Mouse (Mus musculus) olfactory bulb, adult 2 months (tissue): Measurements from ENCODE around the gene Eef2k. TPM values are rescaled to one million over a fixed set of nuclear protein-coding genes. Genes with fewer than 3 reads are reported as not detected.
"Not testable (repeated sequence)": the region's sequence is repeated elsewhere in the genome, so short reads cannot be mapped to it uniquely, and the experiment has no call there.

Source experiments
- H3K27ac ChIP-seq: fragments of 200-500 bp; 2 replicates; pipeline ENCODE4 v1.5.1; 2012; ENCODE audit warnings: low read depth, low read length; ENCODE audit not compliant: insufficient read depth
- H3K4me1 ChIP-seq: fragments of 200-500 bp; 2 replicates; pipeline ENCODE4 v1.6.1; 2012; ENCODE audit warnings: low read length; ENCODE audit not compliant: control insufficient read depth, insufficient read depth
- H3K4me3 ChIP-seq: fragments of 200-500 bp; 2 replicates; pipeline ENCODE4 v1.5.1; 2012; ENCODE audit warnings: mild to moderate bottlenecking, low read depth, low read length, moderate library complexity; ENCODE audit not compliant: insufficient read depth
- CTCF ChIP-seq: fragments of 200-500 bp; IDR thresholded peaks from 2 replicates; pipeline ENCODE4 v1.5.1; 2012; ENCODE audit warnings: low read depth, mild to moderate bottlenecking, low read length, moderate library complexity; ENCODE audit not compliant: insufficient read depth
- POLR2A ChIP-seq: fragments of 200-500 bp; IDR thresholded peaks from 2 replicates; pipeline ENCODE4 v1.6.1; 2012; ENCODE audit warnings: mild to moderate bottlenecking, low read depth, low read length, moderate library complexity; ENCODE audit not compliant: insufficient read depth
- WGBS: fragments of 180-500 bp; shearing (Covaris S2); methylation state at CpG from one replicate; pipeline ENCODE4 v1.1.7; 2018; 5-methylcytosine and 5-hydroxymethylcytosine counted together
- polyA plus RNA-seq: library from polyadenylated mRNA; stranded (reverse); fragments of >200 nt; gene quantifications from 2 replicates; pipeline ENCODE4 v1.2.4, GENCODE M21; 2012; ENCODE audit warnings: low replicate concordance; ENCODE audit not compliant: missing spikeins, insufficient read depth, insufficient read length

Gene Eef2k
- polyA plus RNA-seq, 1 experiment = not detected

DNA sequence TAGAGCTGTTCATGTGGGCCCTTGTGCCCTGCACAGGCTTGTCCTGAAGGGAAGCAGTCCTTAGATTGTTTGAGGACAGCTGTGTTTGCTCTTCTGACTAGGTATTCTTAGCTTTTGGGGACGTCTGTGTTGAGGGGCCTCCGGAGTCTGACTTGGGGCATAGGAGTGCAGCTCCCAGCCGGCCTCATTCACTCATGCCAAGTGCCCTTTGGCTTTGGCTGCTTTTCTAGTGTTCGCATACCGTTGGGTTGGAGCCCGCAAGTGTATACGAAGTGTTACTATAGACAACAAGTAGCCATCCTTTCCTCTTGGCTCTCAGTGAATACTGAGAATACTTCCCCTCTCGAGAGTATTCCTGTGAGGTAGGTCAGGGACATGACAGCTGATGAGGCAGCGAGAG lies 95.6 kb downstream of the Eef2k start:
- no peak overlapping the region for H3K27ac ChIP-seq
- no peak overlapping the region for H3K4me3 ChIP-seq
- no peak for TF ChIP-seq POLR2A
- no peak for TF ChIP-seq CTCF
- WGBS = 80% methylated on average over 9 of the region's 9 CpGs
- H3K4me1 ChIP-seq = 0 out of 2 replicates have a peak, but pooled peaks cover 7% of the 10 kb centered on the region

DNA sequence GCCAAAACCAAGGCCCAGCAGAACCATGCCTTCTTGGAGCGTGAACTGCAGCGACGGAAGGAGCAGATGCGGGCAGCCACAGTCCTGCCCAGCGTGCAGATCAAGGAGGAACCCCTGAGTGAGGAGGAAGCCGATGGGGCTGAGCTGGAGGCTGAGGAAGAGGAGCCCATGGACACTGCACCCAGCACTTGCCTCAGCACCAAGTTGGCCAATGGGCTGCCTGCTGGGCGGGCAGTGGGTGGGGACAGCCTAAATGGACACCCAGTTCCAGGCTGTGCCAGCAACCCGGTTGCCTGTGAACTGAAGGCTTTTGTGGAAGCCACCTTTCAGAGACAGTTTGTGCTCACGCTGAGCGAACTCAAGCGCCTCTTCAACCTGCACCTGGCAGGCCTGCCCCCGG lies 97.7 kb downstream of the Eef2k start:
- Histone ChIP-seq H3K27ac (no peak overlapping the region), H3K4me1 (0 out of 2 replicates have a peak, but pooled peaks cover 7% of the 10 kb centered on the region), H3K4me3 (no peak overlapping the region)
- TF ChIP-seq POLR2A (no peak), CTCF (no peak)
- 87% methylated on average over 12 of the region's 12 CpGs for WGBS

DNA sequence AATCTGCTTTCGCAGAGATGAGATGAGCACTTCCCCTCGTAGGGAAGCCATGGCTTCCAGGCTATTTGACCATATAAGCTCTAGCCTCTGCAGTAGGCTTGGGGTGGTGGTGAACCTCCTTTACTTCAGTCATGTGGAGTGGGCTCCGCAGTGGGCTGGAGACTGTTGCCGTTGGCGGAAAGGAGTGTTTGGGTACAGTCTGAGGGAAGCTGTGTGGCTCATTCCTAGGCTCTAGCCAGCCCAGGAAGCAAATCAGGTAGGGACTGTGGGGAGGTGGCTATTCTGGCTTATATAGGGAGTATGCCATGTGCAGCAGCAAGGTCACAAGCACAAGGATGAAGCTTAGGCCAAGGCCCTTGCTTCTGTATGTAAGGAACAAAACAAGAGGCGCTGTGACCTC lies 98.6 kb downstream of the Eef2k start:
- 95% methylated on average over 6 of the region's 6 CpGs for WGBS
- Histone ChIP-seq H3K27ac (no peak overlapping the region), H3K4me3 (no peak overlapping the region), H3K4me1 (0 out of 2 replicates have a peak, but pooled peaks cover 7% of the 10 kb centered on the region)
- no peak for TF ChIP-seq POLR2A
- TF ChIP-seq CTCF = no peak

DNA sequence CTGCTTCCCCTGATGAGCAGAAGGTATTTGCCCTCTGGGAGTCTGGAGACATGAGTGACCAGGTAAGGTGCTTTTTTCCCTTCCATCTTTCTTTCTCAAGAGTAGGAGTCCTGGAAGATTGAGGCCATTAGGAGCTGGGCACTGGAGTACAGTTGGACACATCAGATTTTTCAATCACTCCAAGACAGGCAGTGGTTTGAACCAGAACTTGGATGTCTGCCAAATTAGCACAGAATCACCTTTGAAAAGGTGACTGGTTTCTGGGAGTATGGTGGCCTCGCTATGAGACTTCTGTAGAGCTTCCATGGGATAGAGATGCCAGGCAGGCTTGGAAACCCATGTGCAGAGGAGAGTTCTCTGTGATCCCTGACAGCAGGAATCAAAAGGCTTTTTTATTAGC lies 99.9 kb downstream of the Eef2k start:
- H3K27ac ChIP-seq = no peak overlapping the region
- 0 out of 2 replicates have a peak, but pooled peaks cover under 1% of the 10 kb centered on the region for H3K4me1 ChIP-seq
- no peak overlapping the region for H3K4me3 ChIP-seq
- TF ChIP-seq CTCF (no peak), POLR2A (no peak)
- WGBS = 89% methylated on average over 1 of the region's 1 CpGs

DNA sequence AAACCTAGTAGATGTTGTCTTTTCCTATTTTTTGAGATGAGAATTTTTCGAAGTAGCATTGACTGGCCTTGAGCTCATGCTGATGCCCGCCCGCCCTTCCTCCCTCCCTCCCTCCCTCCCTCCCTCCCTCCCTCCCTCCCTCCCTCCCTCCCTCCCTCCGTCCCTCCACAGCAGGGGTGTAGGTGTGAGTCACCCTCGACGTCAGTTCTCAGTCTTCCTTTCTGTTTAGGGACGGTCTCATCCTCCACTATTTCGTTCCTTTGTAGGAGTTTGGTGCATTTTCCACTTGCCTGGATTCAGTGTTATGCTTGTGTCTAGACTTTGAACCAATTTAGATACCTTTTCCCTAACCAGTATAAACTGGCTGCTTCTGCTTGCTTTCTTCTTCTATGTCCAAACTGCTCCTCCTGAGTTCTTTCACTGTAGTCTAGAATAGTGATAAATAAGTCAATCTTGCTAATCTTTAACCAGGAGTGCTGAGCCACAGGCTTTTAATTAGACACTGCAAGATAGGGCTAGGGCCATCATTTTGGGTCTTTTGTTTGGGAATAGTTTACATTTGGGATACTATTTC lies 101.4 kb downstream of the Eef2k start:
- Histone ChIP-seq H3K4me3 (no peak overlapping the region), H3K4me1 (no peaks in the 10 kb centered on the region), H3K27ac (no peak overlapping the region)
- TF ChIP-seq POLR2A (no peak), CTCF (no peak)
- WGBS = 60% methylated on average over 5 of the region's 8 CpGs

DNA sequence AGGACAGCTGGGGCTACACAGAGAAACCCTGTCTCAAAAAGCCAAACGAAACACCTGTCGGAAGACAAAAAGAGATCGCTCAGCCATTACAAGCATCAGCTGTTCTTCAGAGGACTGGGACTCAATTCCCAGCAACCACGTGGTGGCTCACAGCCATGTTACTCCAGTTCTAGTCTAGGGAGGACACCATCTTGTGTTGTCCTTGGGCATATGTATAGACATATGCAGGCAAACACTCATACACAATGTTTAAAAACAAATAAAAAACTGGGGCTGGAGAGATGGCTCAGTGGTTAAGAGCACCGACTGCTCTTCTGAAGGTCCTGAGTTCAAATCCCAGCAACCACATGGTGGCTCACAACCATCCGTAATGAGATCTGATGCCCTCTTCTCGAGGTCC lies 111.0 kb downstream of the Eef2k start:
- not testable (repeated sequence) for H3K4me3 ChIP-seq, H3K27ac ChIP-seq, H3K4me1 ChIP-seq
- 78% methylated on average over 7 of the region's 7 CpGs for WGBS

Other genes with a start within 250 kb of the Eef2k start
- 368 TPM in 1 of 2 replicates, not detected in the other for gene Uqcrc2, start 207.7 kb upstream of the Eef2k start, polyA plus RNA-seq
- not detected in 2 replicates for gene Pdzd9, start 172.5 kb upstream of the Eef2k start, polyA plus RNA-seq
- not detected in 2 replicates for gene Mosmo, start 165.2 kb upstream of the Eef2k start, polyA plus RNA-seq
- gene Vwa3a, start 103.5 kb upstream of the Eef2k start, polyA plus RNA-seq = not detected in 2 replicates
- not detected in 2 replicates for gene Gm5737, start 30.5 kb upstream of the Eef2k start, polyA plus RNA-seq
- not detected in 2 replicates for gene Polr3e, start 74.9 kb downstream of the Eef2k start, polyA plus RNA-seq
- gene Cdr2, start 139.5 kb downstream of the Eef2k start, polyA plus RNA-seq = not detected in 2 replicates
- gene Mfsd13b, start 139.7 kb downstream of the Eef2k start, polyA plus RNA-seq = not detected in 2 replicates
- gene Mettl9, start 191.6 kb downstream of the Eef2k start, polyA plus RNA-seq = not detected in 2 replicates
- gene Igsf6, start 231.7 kb downstream of the Eef2k start, polyA plus RNA-seq = not detected in 2 replicates
- not detected in 2 replicates for gene Otoa, start 238.8 kb downstream of the Eef2k start, polyA plus RNA-seq